Mouse (Mus musculus) lung, embryonic 16.5 days (tissue): Measurements from ENCODE around the gene Madcam1. TPM values are rescaled to one million over a fixed set of nuclear protein-coding genes. Genes with fewer than 3 reads are reported as not detected.

Experiments used
- ATAC-seq: fragments of 200-750 bp; cut with Nextera tagmentation; 2 replicates; pipeline ENCODE4 v1.8.0; 2017; ENCODE audit warnings: low read depth, mild to moderate bottlenecking, moderate library complexity
- H3K27ac ChIP-seq: fragments of 300-500 bp; sonication (generic); 2 replicates; pipeline ENCODE4 v1.5.1; 2014; ENCODE audit warnings: mild to moderate bottlenecking, control low read depth, low read length
- H3K27me3 ChIP-seq: fragments of 300-500 bp; sonication (generic); 2 replicates; pipeline ENCODE4 v1.6.1; 2014; ENCODE audit warnings: low read depth, low read length, mixed read lengths; ENCODE audit not compliant: control insufficient read depth, insufficient read depth
- H3K36me3 ChIP-seq: fragments of 300-500 bp; sonication (generic); 2 replicates; pipeline ENCODE4 v1.6.1; 2014; ENCODE audit warnings: low read length; ENCODE audit not compliant: control insufficient read depth, insufficient read depth
- H3K4me1 ChIP-seq: fragments of 300-500 bp; sonication (generic); replicated peaks from 2 replicates; pipeline ENCODE4 v1.6.1; 2014; ENCODE audit warnings: low read length, mixed read lengths; ENCODE audit not compliant: control insufficient read depth, insufficient read depth
- H3K4me2 ChIP-seq: fragments of 300-500 bp; sonication (generic); 2 replicates; pipeline ENCODE4 v1.6.1; 2014; ENCODE audit warnings: low read depth, low read length, control low read depth
- H3K4me3 ChIP-seq: fragments of 300-500 bp; sonication (generic); 2 replicates; pipeline ENCODE4 v1.5.1; 2014; ENCODE audit warnings: mild to moderate bottlenecking, low read length, control low read depth
- H3K9ac ChIP-seq: fragments of 300-500 bp; sonication (generic); 2 replicates; pipeline ENCODE4 v1.6.1; 2014; ENCODE audit warnings: low read length, control low read depth
- H3K9me3 ChIP-seq: fragments of 300-500 bp; sonication (generic); 2 replicates; pipeline ENCODE4 v1.6.1; 2016; ENCODE audit warnings: low read length; ENCODE audit not compliant: control insufficient read depth
- WGBS: fragments of 180-500 bp; shearing (Covaris S2); extraction: QIAGEN DNeasy Blood & Tissue Kit; methylation state at CpG from one replicate; pipeline ENCODE4 v1.1.7; 2014; 5-methylcytosine and 5-hydroxymethylcytosine counted together
- polyA plus RNA-seq: library from polyadenylated mRNA; unstranded; fragments of >200 nt; fragmentation: Nextera tagmentation; extraction: Ambion mirVana; gene quantifications from 2 replicates; pipeline ENCODE4 v1.2.1, GENCODE M21; 2015

The Madcam1 gene
- polyA plus RNA-seq, 1 experiment from 2014 or later, result 0.69 TPM

DNA sequence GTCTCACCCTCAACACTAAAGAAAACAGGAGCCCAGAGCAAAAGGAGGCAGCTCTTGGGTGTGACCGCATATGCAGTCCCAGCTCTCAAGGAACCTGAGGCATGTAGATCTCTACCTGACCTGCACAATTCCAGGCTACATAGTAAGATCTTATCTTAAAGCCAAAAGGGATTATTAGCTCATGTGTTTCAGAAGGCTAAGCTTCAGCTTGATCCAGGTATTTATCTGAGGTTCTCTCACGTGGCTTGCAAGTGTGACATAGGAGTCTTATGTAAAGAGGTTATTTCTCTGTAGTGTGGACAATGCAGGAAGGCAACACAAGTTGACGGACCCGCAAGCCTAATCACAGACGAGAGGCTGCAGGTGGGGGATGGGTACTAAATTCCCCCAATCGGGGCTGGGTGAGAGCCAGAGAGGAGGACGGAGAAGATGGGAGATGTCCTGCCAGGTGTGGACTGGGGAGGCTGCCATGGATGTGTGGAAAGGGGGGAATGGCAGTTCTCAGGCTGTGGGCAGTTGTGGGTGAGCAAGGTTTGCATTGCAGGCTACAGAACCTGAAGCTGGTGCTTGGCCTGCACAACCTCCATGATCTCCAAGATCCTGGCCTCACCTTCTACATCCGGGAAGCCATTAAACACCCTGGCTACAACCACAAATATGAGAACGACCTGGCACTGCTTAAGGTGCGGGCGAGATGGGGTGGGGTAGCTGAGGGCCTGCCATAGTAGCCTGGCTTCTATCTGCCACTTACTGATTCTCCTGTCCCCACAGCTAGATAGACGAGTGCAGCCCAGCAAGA, 29.4 kb downstream of the Madcam1 start:
- Histone ChIP-seq H3K27me3 (no peaks in the 10 kb centered on the region), H3K27ac (no peak overlapping the region), H3K4me1 (peaks cover 23% of the 10 kb centered on the region), H3K9me3 (0 out of 2 replicates have a peak, but pooled peaks cover 4% of the 10 kb centered on the region), H3K9ac (no peak overlapping the region), H3K36me3 (peaks cover 4% of the 10 kb centered on the region), H3K4me2 (no peak overlapping the region), H3K4me3 (no peak overlapping the region)
- no peak for ATAC-seq
- WGBS, result 68% methylated on average over 12 of the region's 12 CpGs

DNA sequence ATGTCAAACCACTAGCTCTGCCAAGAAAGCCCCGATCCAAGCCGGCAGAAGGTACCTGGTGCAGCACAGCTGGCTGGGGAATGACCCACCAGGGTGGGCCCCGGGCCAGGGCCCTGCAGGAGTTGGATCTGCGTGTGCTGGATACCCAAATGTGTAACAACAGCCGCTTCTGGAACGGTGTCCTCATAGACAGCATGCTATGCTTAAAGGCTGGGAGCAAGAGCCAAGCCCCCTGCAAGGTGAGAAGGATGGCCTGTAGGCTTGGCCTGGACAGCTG, 30.0 kb downstream of the Madcam1 start:
- Histone ChIP-seq H3K4me2 (no peak overlapping the region), H3K36me3 (no peaks in the 10 kb centered on the region; the same call in 1 of the 2 replicates), H3K9ac (no peak overlapping the region), H3K9me3 (0 out of 2 replicates have a peak, but pooled peaks cover 4% of the 10 kb centered on the region), H3K4me1 (peaks cover 25% of the 10 kb centered on the region), H3K4me3 (no peak overlapping the region), H3K27me3 (no peaks in the 10 kb centered on the region), H3K27ac (no peak overlapping the region)
- ATAC-seq, result no peak
- WGBS, result 76% methylated on average over 6 of the region's 6 CpGs

DNA sequence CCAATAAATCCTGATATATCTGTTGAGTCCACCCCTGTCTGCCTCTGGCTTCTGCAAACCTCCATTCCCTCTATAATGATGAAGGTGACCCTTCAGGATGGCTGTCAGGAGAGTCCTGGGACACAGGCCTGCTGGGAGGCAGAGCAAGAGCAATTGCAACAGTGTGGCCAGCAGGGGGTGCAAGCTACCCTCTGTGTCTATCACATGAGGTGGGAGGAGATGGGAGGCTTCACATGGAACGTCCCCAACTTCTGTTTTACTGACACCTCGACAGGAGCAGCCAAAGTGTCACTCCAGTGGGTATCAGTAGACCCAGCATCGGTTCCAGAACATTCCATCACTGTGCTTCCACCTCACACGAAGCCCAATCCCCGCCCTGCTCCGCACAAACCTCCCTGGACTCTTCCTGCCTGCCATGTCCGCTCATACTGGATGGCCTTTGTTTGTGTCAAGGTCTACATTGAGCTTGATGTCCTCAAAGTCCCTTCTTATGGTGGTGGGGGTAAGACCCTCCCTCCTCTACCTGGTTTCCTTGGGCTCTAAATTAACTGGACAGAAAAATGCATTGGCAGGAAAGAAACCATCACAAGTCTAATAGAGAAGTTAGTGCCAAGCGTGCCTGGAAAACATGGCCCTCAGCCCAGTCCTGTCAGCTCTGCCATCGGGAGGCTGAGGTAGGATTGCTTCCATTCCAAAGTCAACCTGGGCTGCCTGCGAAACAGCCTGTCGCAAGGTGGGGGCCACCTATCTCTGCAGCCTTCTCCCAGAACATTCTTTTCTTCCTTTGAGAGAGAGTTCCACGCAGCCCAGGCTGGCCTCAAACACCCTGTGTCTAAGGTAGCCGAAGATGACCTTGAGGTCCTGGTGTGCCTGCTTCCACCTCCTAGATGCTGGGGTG, 31.1 kb downstream of the Madcam1 start:
- 0 out of 2 replicates have a peak, but pooled peaks cover 4% of the 10 kb centered on the region for H3K9me3 ChIP-seq
- H3K27me3 ChIP-seq, result no peaks in the 10 kb centered on the region
- peak; percentile 44 for ATAC-seq
- H3K4me2 ChIP-seq, result peak overlapping the region; percentile 18
- no peaks in the 10 kb centered on the region for H3K36me3 ChIP-seq
- 52% methylated on average over 13 of the region's 13 CpGs for WGBS
- H3K4me1 ChIP-seq, result peaks cover 25% of the 10 kb centered on the region
- H3K4me3 ChIP-seq, result no peak overlapping the region
- peak overlapping the region; percentile 42; the same call in 1 of the 2 replicates for H3K9ac ChIP-seq
- H3K27ac ChIP-seq, result peak overlapping the region; percentile 96

DNA sequence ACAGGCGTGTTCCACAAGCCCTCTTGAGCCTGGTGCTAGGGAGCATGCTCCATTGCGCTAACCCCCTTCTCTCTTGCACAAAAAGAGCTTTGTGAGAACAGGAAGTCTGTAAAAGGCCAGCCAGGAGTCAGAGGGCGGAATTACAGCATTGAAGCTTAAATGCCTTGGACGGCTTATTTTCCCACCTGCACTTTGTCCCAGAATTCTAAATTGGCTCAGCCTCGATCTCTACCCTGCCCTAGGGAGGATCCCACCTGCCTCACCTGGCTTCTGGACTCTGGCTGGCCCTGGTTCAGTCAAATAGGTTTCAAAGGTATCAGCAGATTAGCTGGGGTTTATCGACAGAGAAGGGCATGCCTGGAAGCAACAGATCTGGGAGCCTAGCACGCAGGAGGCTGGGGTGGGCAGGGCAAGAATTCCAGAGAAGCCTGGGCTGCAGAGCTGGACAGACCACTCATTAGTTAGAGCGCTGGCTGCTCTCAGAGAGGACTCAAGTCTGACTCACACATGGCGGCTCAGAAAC, 31.8 kb downstream of the Madcam1 start:
- peak overlapping the region; percentile 18 for H3K4me2 ChIP-seq
- WGBS, result 40% methylated on average over 9 of the region's 9 CpGs

DNA sequence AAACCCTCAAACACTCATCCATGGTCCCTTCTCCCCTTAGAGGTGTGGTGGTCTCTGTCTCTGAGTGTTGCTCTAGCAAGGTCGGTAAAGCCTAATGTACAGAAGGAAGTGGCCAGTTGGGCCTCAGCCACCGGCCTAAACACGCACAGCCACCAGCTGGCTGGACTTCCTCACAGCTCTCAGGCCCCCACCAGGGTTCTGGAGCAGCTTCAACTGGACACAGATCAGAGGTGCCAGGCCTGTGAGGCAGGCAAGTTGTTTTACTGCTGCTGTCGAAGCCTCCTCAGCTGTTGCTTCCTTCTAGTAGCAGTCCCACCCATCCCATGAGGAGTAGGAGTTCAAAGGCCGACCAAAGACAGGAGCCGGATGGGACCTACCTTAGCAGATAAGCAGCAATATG, 33.6 kb downstream of the Madcam1 start:
- no peaks in the 10 kb centered on the region for H3K27me3 ChIP-seq
- peaks cover 27% of the 10 kb centered on the region for H3K4me1 ChIP-seq
- ATAC-seq, result peak; percentile 41; the same call in 1 of the 2 replicates
- WGBS, result 50% methylated on average over 6 of the region's 6 CpGs
- no peak overlapping the region for H3K4me2 ChIP-seq
- H3K9ac ChIP-seq, result no peak overlapping the region
- H3K4me3 ChIP-seq, result no peak overlapping the region
- H3K27ac ChIP-seq, result peak overlapping the region; percentile 96
- H3K9me3 ChIP-seq, result no peaks in the 10 kb centered on the region
- no peaks in the 10 kb centered on the region for H3K36me3 ChIP-seq

More for the DNA sequence above, 31.8 kb downstream of the Madcam1 start:
- 0 out of 2 replicates have a peak, but pooled peaks cover 4% of the 10 kb centered on the region for H3K9me3 ChIP-seq
- peak; percentile 55 for ATAC-seq
- H3K4me3 ChIP-seq, result no peak overlapping the region
- no peaks in the 10 kb centered on the region for H3K36me3 ChIP-seq
- H3K27me3 ChIP-seq, result no peaks in the 10 kb centered on the region
- H3K27ac ChIP-seq, result peak overlapping the region; percentile 96
- peaks cover 25% of the 10 kb centered on the region for H3K4me1 ChIP-seq
- H3K9ac ChIP-seq, result peak overlapping the region; percentile 42; the same call in 1 of the 2 replicates

DNA sequence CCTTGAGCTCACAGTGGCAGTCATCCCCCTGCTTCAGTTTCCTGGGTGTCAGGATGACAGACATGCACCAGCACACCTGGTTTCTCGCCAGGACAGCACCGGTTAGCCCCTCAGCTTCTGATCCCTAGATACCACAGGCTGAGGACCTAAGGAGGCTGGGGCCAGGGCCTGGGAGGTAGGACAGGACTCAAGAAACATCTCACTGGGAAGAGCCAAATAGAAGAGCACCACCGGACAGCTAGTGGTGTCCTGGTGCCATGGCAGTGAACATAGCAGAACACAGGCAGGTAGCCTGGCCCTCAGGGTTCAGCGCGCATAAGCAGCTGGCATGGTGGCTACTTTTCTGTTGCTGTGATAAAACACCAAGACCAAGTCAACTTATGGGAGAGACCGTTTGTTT, 34.1 kb downstream of the Madcam1 start:
- 88% methylated on average over 6 of the region's 6 CpGs for WGBS
- H3K9ac ChIP-seq, result no peak overlapping the region
- no peak overlapping the region; the same call in 1 of the 2 replicates for H3K27ac ChIP-seq
- H3K4me2 ChIP-seq, result no peak overlapping the region
- no peaks in the 10 kb centered on the region for H3K9me3 ChIP-seq
- no peak overlapping the region for H3K4me3 ChIP-seq
- no peak for ATAC-seq
- H3K4me1 ChIP-seq, result peaks cover 27% of the 10 kb centered on the region
- no peaks in the 10 kb centered on the region for H3K36me3 ChIP-seq
- H3K27me3 ChIP-seq, result no peaks in the 10 kb centered on the region

DNA sequence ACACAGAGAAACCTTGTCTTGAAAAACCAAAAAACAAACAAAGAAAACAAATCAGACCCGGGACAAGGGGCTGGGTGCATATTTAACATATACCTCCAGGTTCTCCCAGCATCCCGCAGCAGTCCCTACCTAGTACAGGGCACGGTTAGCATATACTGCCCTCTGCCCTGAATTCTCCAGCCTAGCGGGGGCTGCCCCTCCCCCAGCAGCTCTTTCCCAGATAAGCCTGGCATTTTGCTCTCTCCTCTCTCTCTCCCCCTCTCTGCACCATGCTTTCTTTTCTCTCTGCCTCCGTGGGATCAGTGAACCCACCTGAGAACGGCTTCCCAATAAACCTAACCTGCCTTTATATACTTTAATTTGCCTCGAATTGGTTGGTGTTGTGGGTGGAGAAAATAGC, 36.3 kb downstream of the Madcam1 start:
- peaks cover 30% of the 10 kb centered on the region for H3K4me1 ChIP-seq
- H3K9ac ChIP-seq, result no peak overlapping the region
- no peaks in the 10 kb centered on the region for H3K27me3 ChIP-seq
- H3K36me3 ChIP-seq, result no peaks in the 10 kb centered on the region
- no peak overlapping the region for H3K4me2 ChIP-seq
- peak overlapping the region; percentile 92 for H3K27ac ChIP-seq
- ATAC-seq, result no peak
- no peak overlapping the region for H3K4me3 ChIP-seq
- no peaks in the 10 kb centered on the region for H3K9me3 ChIP-seq
- 22% methylated on average over 7 of the region's 7 CpGs for WGBS

DNA sequence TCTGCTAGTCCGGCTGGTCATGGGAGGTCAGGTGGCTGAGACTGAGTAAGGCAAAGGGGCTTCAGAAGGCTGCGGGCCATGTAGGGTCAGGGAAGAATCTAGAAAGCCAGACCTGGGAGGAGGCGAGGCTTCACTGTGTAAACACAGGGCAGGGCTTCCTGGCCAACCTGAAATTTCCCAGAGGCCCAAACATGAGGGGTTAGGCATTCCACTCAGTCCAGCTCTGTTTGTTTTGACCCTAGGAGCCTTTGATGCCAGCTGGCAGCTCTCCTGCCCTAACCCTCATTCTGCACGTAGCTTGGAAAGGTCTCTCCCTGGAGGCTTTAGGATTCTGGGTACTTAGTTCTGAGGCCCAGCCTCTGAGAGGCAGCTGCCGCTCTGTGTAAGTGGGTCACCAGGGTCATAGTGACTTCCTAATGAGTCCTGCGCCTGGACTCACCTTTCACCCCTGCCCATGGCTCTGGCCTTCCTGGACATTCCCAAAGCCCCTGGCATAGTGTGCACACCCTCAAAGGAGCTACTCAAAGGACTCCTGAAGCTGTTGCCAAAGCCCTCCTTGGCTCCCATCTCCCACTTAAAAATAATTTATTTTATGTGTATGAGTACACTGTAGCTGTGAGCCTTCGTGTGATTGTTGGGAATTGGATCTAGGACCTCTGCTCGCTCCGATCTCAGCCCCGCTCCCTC, 37.2 kb downstream of the Madcam1 start:
- 22% methylated on average over 10 of the region's 10 CpGs for WGBS
- Histone ChIP-seq H3K4me3 (no peak overlapping the region), H3K9me3 (no peaks in the 10 kb centered on the region), H3K27me3 (no peaks in the 10 kb centered on the region), H3K4me1 (peaks cover 33% of the 10 kb centered on the region), H3K36me3 (no peaks in the 10 kb centered on the region), H3K27ac (peak overlapping the region; percentile 92), H3K9ac (no peak overlapping the region; the same call in 1 of the 2 replicates), H3K4me2 (0 out of 2 replicates have a peak overlapping the region, but pooled peaks have one; percentile 6)
- peak; percentile 51 for ATAC-seq
